Mouse (Mus musculus) stomach, postnatal 0 days (tissue): ENCODE results near the gene Gm20695.

Experiments
- CTCF ChIP-seq: IDR thresholded peaks from 2 replicates; pipeline ENCODE4 v1.5.1; 2016; ENCODE audit warnings: antibody characterized with exemption, low read depth, mild to moderate bottlenecking, moderate library complexity
- EP300 ChIP-seq: optimal IDR thresholded peaks from 2 replicates; pipeline ENCODE3; 2016; ENCODE audit warnings: antibody characterized with exemption

DNA sequence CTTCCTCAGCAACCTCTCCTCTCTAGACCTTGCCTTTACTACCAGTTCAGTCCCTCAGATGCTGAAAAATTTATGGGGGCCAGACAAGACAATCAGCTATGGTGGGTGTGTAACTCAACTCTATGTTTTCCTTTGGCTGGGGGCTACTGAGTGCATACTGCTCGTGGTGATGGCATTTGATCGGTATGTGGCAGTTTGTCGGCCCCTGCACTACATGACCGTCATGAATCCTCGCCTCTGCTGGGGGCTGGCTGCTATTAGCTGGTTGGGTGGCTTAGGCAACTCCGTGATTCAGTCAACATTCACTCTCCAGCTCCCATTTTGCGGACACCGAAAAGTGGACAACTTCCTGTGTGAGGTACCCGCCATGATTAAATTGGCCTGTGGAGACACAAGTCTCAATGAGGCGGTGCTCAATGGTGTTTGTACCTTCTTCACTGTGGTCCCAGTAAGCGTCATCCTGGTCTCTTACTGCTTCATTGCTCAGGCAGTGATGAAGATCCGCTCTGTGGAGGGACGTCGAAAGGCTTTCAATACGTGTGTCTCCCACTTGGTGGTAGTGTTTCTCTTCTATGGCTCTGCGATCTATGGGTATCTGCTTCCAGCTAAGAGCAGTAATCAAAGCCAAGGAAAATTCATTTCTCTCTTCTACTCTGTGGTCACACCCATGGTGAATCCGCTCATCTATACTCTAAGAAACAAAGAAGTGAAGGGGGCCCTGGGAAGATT, 45.1 kb upstream of the Gm20695 start:
- TF ChIP-seq EP300, result no peak
- peak; percentile 80 for TF ChIP-seq CTCF
